Mouse (Mus musculus) liver, embryonic 15.5 days (tissue): ENCODE data around the gene Ttc30a1. TPM values are rescaled to one million over a fixed set of nuclear protein-coding genes. Genes with fewer than 3 reads are reported as not detected.
"Not testable (repeated sequence)": the region's sequence is repeated elsewhere in the genome, so short reads cannot be mapped to it uniquely, and the experiment has no call there.

Experiments used
- ATAC-seq: fragments of 200-750 bp; cut with Nextera tagmentation; 2 replicates; pipeline ENCODE4 v1.8.0; 2017; ENCODE audit warnings: moderate number of reproducible peaks, mild to moderate bottlenecking, moderate library complexity; ENCODE audit not compliant: insufficient read depth
- H3K27ac ChIP-seq: fragments of 300-500 bp; sonication (generic); replicated peaks from 2 replicates; pipeline ENCODE4 v1.5.1; 2015; ENCODE audit warnings: mild to moderate bottlenecking, inconsistent platforms
- H3K27me3 ChIP-seq: fragments of 300-500 bp; sonication (generic); 2 replicates; pipeline ENCODE4 v1.6.1; 2015; ENCODE audit warnings: mild to moderate bottlenecking, inconsistent platforms
- H3K36me3 ChIP-seq: fragments of 300-500 bp; sonication (generic); replicated peaks from 2 replicates; pipeline ENCODE4 v1.6.1; 2015; ENCODE audit warnings: moderate library complexity, mild to moderate bottlenecking, inconsistent platforms
- H3K4me1 ChIP-seq: fragments of 300-500 bp; sonication (generic); replicated peaks from 2 replicates; pipeline ENCODE4 v1.6.1; 2015; ENCODE audit warnings: inconsistent platforms
- H3K4me2 ChIP-seq: fragments of 300-500 bp; sonication (generic); 2 replicates; pipeline ENCODE4 v1.6.1; 2015; ENCODE audit warnings: moderate library complexity, mild to moderate bottlenecking, inconsistent platforms
- H3K4me3 ChIP-seq: fragments of 300-500 bp; sonication (generic); replicated peaks from 2 replicates; pipeline ENCODE4 v1.5.1; 2015; ENCODE audit warnings: mild to moderate bottlenecking, inconsistent platforms
- H3K9ac ChIP-seq: fragments of 300-500 bp; sonication (generic); 2 replicates; pipeline ENCODE4 v1.6.1; 2015; ENCODE audit warnings: moderate library complexity, mild to moderate bottlenecking, inconsistent platforms
- H3K9me3 ChIP-seq: fragments of 300-500 bp; sonication (generic); replicated peaks from 2 replicates; pipeline ENCODE4 v1.6.1; 2016; ENCODE audit warnings: inconsistent platforms
- WGBS: fragments of 180-500 bp; shearing (Covaris S2); methylation state at CpG from one replicate; pipeline ENCODE4 v1.1.7; 2015; ENCODE audit warnings: mixed read lengths; ENCODE audit not compliant: insufficient replicate concordance; 5-methylcytosine and 5-hydroxymethylcytosine counted together
- polyA plus RNA-seq: library from polyadenylated mRNA; unstranded; fragments of >200 nt; fragmentation: Nextera tagmentation; extraction: Ambion mirVana; gene quantifications from 2 replicates; pipeline ENCODE4 v1.2.1, GENCODE M21; 2015

The Ttc30a1 gene
- 0.98 and 1.1 TPM in 2 replicates for polyA plus RNA-seq

DNA sequence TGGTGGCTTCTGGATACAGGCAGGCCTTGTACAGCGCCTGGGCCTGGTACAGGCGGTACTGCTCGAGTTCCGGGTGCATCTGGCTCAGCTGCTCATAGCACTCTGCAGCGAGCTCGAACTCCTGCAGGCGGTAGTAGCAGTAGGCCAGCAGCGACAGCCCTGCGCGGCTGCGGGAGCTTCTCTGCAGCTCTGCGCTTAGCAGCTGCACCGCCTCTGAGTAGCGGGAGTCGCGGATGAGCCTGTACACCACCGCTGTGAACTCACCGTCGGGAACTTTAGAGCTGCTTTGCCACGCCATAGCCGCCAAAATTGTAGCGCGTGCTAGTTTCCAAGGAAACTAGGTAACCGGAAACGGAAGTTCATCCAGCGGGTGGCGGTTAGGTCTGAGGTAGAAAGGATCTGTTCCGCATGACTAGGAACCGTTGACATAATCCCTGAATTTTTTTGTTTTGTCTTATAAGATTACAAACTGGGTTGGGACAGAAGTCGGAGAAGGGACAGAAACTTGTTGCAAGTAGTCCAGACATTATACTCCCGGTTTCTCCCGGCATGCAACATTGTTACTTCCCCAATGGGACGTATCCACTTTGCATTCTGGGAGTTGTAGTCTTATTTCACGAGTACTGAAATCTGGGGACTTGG, at the start of gene Ttc30a1:
TSS of gene Ttc30a1 (minus strand) at position 528 of the 642 bp plus-strand sequence.
- not testable (repeated sequence) for H3K27me3 ChIP-seq, H3K27ac ChIP-seq, H3K4me1 ChIP-seq, H3K36me3 ChIP-seq, H3K9me3 ChIP-seq
- Histone ChIP-seq H3K9ac (peak within 1 kb of the TSS; percentile 32; the same call in 1 of the 2 replicates), H3K4me2 (peak within 1 kb of the TSS; percentile 75), H3K4me3 (peak within 1 kb of the TSS; percentile 60)
- peak; percentile 68 for ATAC-seq
- 3% methylated on average over 33 of the region's 34 CpGs for WGBS

DNA sequence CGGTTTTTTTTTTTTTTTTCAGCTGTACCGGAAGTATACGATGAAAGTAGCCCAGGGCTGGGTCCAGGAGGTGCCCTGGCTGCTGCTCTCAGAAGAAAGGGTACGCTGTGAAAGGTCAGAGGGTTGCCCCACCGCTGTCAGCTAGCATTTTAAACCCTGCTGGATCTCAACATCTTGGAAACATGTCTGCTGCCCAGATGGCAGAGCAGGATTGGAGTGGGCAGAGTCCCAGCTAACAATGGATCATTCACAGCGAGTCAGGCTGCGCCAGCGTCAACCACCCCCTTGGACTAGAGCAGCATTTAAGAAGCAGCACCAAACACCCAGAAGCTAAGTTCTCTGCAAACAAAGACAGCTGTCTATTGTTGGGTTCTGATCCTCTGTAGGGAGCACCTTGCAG, 48.3 kb upstream of the Ttc30a1 start:
- Histone ChIP-seq H3K4me2 (no peak overlapping the region), H3K27me3 (peaks cover 5% of the 10 kb centered on the region; the same call in 1 of the 2 replicates), H3K9me3 (no peaks in the 10 kb centered on the region), H3K4me3 (no peak overlapping the region), H3K36me3 (no peaks in the 10 kb centered on the region), H3K4me1 (no peaks in the 10 kb centered on the region), H3K9ac (no peak overlapping the region), H3K27ac (no peak overlapping the region)
- ATAC-seq = no peak
- WGBS = 57% methylated on average over 8 of the region's 8 CpGs

DNA sequence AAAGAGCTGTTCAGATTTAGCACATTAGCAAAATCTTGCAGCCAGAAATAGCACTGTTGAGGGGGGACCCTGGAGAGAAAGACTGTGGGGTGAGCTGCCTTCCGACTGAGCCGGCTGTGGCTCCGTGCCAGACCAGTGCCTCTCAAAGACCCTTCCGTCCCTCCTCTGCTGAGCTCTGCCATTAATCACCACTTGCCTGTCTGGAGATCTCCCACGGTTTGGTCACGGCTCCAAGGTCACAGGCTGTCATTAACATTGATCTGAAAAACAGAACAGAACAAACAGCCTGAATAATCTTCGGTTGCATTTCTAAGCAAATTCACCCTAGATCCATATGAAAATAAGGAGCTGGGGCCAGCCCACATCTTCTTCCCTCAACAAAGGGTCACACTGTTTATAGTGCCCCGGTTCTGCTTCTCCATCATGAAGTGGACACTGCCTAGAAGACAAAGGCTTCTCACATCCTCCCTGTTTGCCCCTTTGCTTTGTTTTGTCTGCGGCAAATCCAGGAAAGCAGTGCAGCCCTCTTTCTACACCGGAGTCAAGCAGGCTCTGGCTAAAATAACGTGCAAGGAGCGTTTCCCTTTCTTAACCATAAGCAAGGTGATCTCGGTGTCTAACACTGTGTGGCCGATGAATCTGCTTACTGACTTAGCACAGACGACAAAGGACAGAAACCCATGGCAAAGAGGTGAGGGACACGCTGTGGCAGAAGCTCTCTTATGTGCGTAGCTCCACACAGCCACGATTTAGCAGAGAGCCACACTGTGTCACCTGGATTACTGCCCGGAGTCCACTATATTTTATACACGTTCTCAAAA, 47.5 kb upstream of the Ttc30a1 start:
- H3K4me3 ChIP-seq = no peak overlapping the region
- ATAC-seq = no peak
- no peak overlapping the region for H3K4me2 ChIP-seq
- H3K36me3 ChIP-seq = no peaks in the 10 kb centered on the region
- peaks cover 5% of the 10 kb centered on the region; the same call in 1 of the 2 replicates for H3K27me3 ChIP-seq
- no peak overlapping the region for H3K9ac ChIP-seq
- H3K9me3 ChIP-seq = no peaks in the 10 kb centered on the region
- WGBS = 32% methylated on average over 20 of the region's 20 CpGs
- no peaks in the 10 kb centered on the region for H3K4me1 ChIP-seq
- H3K27ac ChIP-seq = no peak overlapping the region

DNA sequence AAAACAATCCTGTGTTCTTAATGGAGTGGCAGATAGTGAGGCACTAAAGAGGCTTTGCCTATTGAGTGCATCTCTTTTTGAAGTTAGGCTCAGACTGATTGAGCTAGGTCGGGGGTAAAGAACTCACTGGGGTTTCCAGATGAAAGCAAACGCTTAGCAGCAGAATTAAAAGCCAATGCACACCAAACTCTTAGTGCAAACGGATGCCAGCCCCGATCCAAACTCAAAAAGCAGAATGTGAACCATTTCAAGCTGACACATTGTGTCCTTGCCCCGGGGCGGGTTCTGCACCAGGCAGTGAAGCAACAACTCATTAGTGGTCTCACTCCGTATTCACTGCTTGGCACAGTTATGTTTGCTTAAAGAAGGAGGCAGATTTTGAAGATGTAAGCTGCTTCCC, 35.1 kb upstream of the Ttc30a1 start:
- Histone ChIP-seq H3K9ac (no peak overlapping the region), H3K27ac (no peak overlapping the region), H3K4me2 (no peak overlapping the region), H3K4me1 (no peaks in the 10 kb centered on the region), H3K4me3 (no peak overlapping the region), H3K9me3 (no peaks in the 10 kb centered on the region), H3K27me3 (no peaks in the 10 kb centered on the region), H3K36me3 (no peaks in the 10 kb centered on the region)
- 35% methylated on average over 7 of the region's 7 CpGs for WGBS
- no peak for ATAC-seq

DNA sequence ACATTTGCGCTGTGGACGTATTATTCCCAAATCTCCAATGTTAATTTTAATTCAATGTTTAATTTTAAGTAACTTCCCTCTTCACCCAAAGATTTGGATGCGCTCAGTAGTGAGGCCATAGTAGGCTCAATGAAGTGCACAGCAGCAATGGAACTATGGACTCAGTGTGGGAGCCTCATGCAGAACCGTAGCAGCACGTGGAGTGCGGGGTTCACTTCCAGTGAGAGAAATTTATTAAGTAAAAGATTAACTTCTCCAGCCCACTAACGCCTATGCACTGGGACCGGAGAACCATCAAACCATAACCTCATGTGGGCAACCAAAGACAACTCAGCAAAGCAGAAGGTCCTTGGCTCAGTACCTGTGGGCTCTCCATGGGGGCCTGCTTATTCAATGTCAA, 34.4 kb upstream of the Ttc30a1 start:
- H3K27ac ChIP-seq = no peak overlapping the region
- H3K27me3 ChIP-seq = no peaks in the 10 kb centered on the region
- no peaks in the 10 kb centered on the region for H3K9me3 ChIP-seq
- no peaks in the 10 kb centered on the region for H3K4me1 ChIP-seq
- H3K36me3 ChIP-seq = no peaks in the 10 kb centered on the region
- no peak overlapping the region for H3K4me3 ChIP-seq
- H3K4me2 ChIP-seq = no peak overlapping the region
- no peak for ATAC-seq
- WGBS = 71% methylated on average over 8 of the region's 8 CpGs
- no peak overlapping the region for H3K9ac ChIP-seq

DNA sequence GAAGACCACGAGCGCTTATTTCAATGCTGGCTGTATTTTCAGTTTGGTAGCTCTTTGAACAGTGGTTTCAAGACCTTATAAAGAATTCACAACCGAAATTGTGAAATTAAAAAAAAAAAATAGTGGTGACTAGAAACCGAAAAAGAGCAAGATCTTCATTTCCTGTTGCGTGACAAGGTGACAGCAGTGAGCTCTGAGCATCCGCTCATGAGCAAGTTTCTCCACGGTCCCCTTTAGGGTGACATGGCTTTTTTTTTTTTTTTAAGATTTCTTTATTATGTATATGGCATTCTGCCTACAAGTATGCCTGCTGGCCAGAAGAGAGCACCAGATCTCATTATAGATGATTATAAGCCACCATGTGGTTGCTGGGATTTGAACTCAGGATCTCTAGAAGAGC, 33.7 kb upstream of the Ttc30a1 start:
- H3K36me3 ChIP-seq = no peaks in the 10 kb centered on the region
- H3K27ac ChIP-seq = no peak overlapping the region
- no peaks in the 10 kb centered on the region for H3K9me3 ChIP-seq
- H3K9ac ChIP-seq = no peak overlapping the region
- H3K4me1 ChIP-seq = no peaks in the 10 kb centered on the region
- ATAC-seq = no peak
- no peaks in the 10 kb centered on the region for H3K27me3 ChIP-seq
- no peak overlapping the region for H3K4me2 ChIP-seq
- no peak overlapping the region for H3K4me3 ChIP-seq
- WGBS = 73% methylated on average over 7 of the region's 7 CpGs

DNA sequence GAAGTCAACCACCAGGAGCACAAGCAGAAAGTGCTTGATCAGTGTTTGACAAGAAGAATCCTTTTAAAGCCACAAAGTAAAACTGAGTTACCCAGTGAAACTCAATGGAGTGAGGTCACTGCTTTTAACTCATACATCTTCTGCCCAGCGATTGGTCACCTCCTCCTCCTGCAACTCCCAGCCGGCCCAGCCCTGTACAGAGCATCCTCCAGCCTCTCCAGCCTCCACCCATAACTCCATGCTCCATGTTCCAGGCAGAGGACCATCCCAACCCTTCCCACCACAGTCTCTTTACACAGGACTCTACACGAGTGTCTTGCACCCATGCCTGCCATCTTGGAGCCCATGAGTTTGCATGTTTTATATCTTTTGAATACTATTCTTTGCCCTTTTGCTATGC, 32.9 kb upstream of the Ttc30a1 start:
- no peak overlapping the region for H3K4me3 ChIP-seq
- no peak overlapping the region for H3K9ac ChIP-seq
- no peaks in the 10 kb centered on the region for H3K27me3 ChIP-seq
- WGBS = 57% methylated on average over 3 of the region's 3 CpGs
- H3K4me2 ChIP-seq = no peak overlapping the region
- no peak for ATAC-seq
- H3K27ac ChIP-seq = no peak overlapping the region
- H3K4me1 ChIP-seq = no peaks in the 10 kb centered on the region
- H3K9me3 ChIP-seq = no peaks in the 10 kb centered on the region
- no peaks in the 10 kb centered on the region for H3K36me3 ChIP-seq

DNA sequence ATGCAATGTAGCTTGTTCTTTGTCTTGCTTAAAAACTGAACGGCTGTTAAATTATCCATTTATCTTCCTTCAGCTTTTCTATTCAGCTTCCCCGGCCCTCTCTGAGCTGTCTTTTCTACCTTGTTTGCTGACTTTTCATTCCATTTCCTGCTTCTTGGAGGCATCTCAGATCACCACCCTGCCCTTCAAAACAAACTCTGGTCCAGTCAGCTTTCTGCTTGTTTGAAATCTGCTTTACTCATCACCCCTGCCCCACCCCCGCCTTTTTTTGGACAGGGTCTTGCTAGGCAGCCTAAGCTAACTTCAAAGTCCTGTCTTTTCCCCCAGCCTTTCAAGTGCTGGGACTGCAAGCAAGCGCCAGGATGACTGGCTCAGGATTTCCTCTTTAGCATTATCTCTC, 24.4 kb upstream of the Ttc30a1 start:
- 27% methylated on average over 4 of the region's 4 CpGs for WGBS
- Histone ChIP-seq H3K36me3 (no peaks in the 10 kb centered on the region), H3K4me3 (no peak overlapping the region), H3K27me3 (no peaks in the 10 kb centered on the region), H3K4me1 (no peaks in the 10 kb centered on the region), H3K9me3 (no peaks in the 10 kb centered on the region), H3K4me2 (no peak overlapping the region), H3K27ac (no peak overlapping the region), H3K9ac (no peak overlapping the region)
- no peak for ATAC-seq

DNA sequence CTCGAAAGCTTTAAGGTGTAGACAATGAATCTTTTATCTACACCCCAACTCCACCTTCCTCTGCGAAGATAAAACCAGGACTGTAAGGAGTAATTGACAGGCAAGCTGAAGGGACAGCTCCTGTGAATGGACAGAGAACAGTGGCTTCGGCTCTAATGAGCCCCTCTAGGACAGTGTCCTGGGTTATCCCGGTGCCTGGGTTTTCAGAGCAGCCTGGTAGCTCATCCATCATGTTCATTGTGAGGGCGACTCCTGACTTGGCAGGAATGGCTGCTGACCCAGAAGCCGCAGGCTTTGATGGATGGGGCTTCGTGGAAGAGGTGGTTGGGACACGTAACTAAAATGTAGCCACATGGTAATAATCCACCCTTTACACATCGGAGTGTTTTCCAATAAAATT, 21.1 kb upstream of the Ttc30a1 start:
- Histone ChIP-seq H3K27ac (no peak overlapping the region), H3K4me2 (no peak overlapping the region), H3K9ac (no peak overlapping the region), H3K4me1 (0 out of 2 replicates have a peak, but pooled peaks cover 4% of the 10 kb centered on the region), H3K9me3 (no peaks in the 10 kb centered on the region), H3K27me3 (no peaks in the 10 kb centered on the region), H3K36me3 (no peaks in the 10 kb centered on the region), H3K4me3 (no peak overlapping the region)
- WGBS = 51% methylated on average over 9 of the region's 9 CpGs
- no peak for ATAC-seq

DNA sequence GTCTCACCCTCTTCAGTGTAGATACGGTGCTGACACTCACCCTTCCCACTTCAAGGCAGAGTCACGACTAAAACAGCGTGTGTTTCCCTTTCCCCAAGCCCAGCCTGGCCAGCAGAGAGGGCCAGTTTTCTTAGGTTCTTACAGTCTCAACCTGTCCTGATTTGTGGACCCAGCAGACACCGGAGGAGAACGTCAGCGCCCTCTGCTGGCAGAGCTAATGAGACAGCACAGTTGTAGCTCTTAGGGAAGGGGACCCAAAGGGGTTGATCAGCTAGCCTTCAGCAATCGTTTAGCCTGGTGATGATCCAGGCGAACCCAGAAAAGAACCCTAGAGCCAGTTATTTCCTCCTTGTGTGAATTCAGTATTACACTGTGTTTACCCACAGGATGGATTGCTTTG, 19.6 kb upstream of the Ttc30a1 start:
- H3K27ac ChIP-seq = no peak overlapping the region
- H3K4me3 ChIP-seq = no peak overlapping the region
- no peak overlapping the region for H3K4me2 ChIP-seq
- no peaks in the 10 kb centered on the region for H3K36me3 ChIP-seq
- WGBS = 24% methylated on average over 8 of the region's 8 CpGs
- 0 out of 2 replicates have a peak, but pooled peaks cover 5% of the 10 kb centered on the region for H3K4me1 ChIP-seq
- H3K27me3 ChIP-seq = no peaks in the 10 kb centered on the region
- no peaks in the 10 kb centered on the region for H3K9me3 ChIP-seq
- no peak overlapping the region for H3K9ac ChIP-seq
- no peak for ATAC-seq

DNA sequence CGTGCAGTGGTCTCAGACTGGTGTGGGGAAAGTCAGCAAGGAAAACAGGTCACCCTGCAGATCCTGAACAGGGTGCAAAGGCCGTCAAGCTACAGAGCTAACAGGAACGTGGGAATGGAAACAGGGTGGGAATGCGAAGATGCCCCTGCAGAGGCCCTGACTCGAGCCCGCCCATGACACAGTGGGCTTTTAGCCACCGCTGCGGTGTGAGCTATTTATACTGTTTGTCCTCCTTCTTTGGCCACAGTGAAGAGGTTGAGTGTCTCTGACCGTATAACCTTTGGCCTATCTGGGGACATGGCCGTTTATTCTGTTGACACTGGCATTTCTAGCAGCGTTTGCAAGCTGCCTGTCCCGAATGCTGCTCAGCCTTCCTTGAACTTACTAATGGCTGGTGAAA, 17.9 kb upstream of the Ttc30a1 start:
- Histone ChIP-seq H3K4me1 (0 out of 2 replicates have a peak, but pooled peaks cover 5% of the 10 kb centered on the region), H3K4me3 (no peak overlapping the region), H3K9me3 (no peaks in the 10 kb centered on the region), H3K36me3 (no peaks in the 10 kb centered on the region), H3K27ac (no peak overlapping the region), H3K27me3 (no peaks in the 10 kb centered on the region), H3K9ac (no peak overlapping the region), H3K4me2 (peak overlapping the region; percentile 25; the same call in 1 of the 2 replicates)
- ATAC-seq = peak; percentile 37; the same call in 1 of the 2 replicates
- 60% methylated on average over 12 of the region's 12 CpGs for WGBS
